Mouse (Mus musculus) left cerebral cortex, adult 11 months (tissue): ENCODE measurements at regions not wholly inside any gene's neighbourhood (a gene's known extent, or its start where the extent isn't known, plus 50 kb on each side); places are given as distances from the start of the nearest gene placed in this dataset.
A peak's percentile ranks its signal among the peaks of the same experiment; 100 is the strongest.
"Not testable (repeated sequence)": the region's sequence is repeated elsewhere in the genome, so short reads cannot be mapped to it uniquely, and the experiment has no call there.

ENCODE experiments used
- DNase-seq: peaks from one replicate; pipeline ENCODE4 v3.0.0; 2022; ENCODE audit warnings: low spot score

DNA sequence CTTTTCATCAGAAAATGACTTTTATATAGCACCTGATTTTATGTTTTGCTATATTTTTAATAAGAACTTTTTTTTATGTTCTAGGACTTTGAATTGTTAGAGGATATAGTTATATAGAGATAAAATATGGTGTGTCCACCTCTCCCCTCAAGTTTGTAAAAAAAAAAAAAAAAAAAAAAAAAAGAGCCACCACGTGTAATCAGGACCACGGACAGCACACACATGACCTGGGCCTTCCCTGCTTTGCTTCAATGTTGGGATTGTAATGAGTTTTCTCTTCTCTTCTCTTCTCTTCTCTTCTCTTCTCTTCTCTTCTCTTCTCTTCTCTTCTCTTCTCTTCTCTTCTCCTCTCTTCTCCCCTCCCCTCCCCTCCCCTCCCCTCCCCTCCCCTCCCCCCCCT, 78.5 kb downstream of the 1700010I14Rik start:
- not testable (repeated sequence) for DNase-seq

DNA sequence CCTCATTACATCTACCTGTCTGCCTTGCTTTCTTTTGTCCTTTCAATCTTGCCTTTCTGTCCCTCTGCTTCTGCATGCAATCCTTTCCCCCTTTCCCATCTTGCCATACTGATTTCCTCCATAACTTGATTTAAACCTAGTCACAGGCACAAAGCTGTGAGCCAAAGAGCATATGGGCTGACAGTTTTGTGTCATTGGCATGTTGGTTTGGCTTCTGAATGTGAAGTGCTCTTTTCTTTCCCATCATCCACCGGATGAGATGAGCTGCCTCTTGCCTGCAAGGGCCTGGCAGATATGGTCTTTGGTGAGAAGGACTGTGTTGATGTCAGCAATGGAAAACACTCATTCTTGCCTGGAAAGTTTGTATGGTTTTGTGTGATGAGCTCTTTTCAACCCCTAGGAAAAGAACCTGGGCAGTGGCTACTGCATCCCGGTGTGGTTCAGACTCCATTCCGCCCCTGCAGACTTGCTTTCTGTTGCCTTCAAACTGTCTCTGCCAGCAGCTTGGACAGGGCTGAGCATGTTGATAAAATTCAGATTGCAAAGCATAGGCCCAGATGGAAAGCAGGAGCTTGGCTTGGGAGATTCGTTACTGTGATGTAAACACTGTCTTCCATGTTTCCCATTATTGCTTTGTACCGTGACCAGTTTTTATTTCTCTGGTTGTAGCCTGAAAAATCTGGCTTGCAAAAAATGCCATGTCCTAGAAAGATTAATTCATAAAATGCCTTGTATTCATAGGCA, 80.9 kb downstream of the 1700010I14Rik start:
- no peak for DNase-seq

DNA sequence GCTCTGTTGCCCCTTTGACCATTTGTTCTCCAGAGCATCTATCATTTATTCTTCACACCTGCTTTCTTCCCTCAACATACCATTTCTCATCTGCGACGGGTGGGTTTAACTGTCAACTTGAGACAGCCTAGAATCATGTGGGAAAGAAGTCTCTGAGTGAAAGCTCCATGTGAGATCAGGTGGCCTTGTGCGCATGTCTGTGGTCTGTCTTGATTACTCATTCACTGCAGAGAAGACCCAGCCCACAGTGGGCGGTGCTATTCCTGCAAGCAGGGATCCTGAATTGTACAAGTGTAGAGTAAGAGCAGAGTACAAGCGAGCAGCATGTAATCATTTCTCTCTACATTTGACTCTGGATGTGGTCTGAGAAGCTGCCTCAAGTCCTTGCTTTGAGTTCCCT, 95.5 kb downstream of the 1700010I14Rik start:
- DNase-seq, result no peak

DNA sequence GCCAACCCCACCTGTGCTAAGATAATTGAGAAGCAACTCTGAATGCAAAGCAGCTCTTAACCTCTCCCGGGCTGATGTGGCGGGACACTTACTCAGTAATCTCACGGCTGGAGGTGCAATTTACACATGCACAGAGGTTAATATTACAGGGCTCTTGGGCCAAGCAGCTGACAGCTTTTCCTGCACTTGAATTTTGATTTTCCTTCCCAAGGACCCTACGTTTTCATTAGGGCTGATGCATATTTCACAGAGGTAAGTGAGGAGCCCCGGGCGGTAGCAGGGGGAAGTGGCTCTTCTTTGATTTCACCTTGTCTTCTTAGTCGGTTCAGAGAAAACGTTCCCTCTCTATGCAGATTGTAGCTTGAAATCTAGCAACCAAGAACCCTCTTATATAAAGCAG, 139.7 kb downstream of the 1700010I14Rik start:
- DNase-seq, result no peak

DNA sequence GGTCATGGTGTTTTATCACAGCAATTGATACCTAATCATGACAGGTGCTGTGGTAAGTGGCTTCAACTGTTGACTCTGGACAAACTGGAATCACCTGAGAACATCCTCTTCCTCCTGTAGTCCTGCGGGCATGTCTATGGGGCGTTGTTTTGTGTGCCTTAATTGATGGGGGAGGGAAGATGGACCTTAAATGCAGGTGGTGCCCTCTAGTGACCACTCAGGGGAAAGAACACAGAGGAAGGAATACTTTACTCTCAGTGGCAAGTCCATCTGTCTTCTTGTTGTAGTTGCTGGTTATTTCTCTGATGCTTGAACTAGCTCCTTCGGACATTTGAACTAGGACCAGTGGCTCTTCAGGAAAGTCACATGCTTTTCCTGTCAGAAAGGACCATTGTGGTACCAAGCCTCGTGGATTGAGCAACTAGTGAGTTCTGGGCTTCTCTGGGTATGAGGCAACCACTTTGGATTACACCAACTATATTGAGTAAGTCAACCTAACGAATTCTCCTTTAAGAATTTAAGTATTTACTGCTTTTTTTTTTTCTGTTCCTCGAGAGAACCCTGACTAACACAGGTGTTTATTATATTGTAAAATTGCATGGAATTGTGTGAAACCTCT, 157.6 kb downstream of the 1700010I14Rik start:
- no peak for DNase-seq

DNA sequence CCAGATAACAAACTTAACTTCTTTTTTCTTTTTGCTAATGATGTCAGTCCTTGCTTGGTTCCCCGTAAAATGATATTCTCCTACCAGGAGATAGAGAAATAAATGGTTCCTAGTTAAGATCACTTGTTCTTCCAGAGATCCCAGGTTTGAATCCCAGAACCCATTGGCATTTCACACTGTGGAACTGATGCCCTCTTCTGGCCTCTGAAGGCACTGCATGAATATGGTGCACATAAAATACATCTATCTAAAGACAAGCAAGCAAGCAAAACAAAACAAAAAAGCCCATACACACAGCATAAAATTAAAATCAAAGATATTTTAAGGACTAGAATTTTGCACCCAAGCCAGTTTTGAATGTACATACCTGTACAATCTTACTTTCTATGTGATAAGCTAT, 162.5 kb downstream of the 1700010I14Rik start:
- DNase-seq, result no peak

DNA sequence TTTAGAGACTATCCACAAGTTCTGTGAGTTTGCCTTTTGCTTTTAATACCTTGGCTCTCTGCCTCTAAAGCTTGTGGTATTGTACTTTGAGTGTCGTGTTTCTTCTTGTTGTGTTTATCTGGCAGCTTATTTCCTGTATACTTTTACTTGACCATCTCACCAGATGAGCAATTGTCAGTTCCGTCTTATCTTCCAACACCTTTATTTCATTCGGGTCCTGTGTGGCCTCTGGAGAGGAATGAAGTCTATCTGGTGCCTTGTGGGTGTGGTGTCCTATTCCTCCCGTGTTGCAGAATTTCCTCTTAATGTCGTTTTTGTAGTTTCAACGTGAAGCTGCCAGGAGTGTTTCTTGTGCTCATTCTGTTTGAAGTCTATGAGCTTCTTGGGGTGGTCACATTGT, 174.0 kb downstream of the 1700010I14Rik start:
- DNase-seq, result no peak

DNA sequence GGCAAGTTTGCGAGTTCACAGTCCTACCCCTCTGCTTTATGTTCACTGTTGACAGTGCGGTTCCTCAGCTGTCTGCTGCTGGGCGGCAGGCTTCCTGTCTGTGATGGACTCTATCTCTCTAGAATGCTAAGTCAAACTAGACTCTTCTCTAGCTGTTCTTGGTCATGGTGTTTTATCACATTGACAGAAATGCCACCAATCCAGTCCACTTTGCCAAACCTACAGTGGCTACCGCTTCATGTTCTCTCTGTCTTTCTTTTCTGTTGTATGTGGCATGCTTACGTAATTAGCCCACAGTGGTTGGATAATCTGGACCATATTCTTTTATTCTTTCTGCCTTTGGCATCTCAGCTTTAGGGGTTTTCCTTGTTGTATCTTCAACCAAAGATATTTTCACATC, 174.5 kb downstream of the 1700010I14Rik start:
- DNase-seq, result no peak

DNA sequence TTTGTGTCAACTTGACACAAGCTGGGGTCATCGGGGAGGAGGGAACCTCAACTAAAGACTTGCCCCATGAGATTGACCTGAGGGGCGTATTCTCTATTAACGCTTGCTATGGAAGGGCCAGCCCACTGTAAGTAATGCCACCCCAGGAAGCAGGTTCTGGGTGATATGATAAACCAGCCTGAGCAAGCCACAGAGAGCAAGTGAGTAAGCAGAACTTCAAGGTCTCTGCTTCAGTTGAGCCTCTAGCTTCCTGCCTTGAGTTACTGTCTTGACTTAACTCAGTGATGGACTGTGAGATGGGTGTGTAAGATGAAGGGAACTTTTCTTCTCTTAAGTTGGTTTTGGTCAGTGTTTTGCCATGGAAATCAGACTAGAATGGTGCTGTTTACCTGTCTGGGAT, 175.2 kb downstream of the 1700010I14Rik start:
- no peak for DNase-seq

DNA sequence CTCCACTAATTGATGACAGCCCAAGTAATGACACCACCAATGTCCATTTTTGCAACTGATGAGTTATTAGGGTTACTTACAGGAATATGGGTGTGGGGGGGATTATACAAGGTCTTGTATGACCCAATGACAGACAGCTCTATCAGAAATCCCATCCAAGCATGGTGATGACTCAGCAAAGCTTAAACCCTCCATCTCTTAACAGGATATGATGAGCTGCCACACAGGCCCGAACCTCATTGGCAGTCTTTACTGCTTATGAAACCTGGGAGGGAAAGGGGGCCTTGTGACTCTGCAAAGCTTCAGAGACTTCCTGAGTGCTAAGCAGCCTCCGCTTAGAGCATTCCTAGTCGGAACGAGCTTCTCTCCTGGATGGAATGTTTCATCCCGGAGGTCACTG, 176.4 kb downstream of the 1700010I14Rik start:
- no peak for DNase-seq

DNA sequence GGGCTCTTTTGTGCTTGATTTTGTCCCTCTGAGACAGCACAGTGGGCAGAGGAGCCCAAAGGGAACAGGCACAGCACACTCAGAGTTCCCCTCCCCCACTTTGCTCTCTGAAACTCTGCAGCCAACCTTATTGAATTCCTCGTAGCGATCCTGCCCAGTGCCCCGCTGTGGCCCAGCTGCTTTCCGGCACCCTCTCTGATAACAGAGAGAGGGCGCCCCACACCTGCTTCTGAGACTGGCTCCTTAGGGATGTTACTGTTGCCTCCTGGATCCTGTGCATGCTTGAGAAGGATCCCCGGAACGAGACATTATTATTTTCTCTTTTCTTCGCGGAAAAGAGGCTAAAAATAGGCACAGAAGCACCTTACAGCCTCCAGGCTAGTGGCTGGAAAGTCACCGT, 179.0 kb downstream of the 1700010I14Rik start:
- peak; percentile 66 for DNase-seq

DNA sequence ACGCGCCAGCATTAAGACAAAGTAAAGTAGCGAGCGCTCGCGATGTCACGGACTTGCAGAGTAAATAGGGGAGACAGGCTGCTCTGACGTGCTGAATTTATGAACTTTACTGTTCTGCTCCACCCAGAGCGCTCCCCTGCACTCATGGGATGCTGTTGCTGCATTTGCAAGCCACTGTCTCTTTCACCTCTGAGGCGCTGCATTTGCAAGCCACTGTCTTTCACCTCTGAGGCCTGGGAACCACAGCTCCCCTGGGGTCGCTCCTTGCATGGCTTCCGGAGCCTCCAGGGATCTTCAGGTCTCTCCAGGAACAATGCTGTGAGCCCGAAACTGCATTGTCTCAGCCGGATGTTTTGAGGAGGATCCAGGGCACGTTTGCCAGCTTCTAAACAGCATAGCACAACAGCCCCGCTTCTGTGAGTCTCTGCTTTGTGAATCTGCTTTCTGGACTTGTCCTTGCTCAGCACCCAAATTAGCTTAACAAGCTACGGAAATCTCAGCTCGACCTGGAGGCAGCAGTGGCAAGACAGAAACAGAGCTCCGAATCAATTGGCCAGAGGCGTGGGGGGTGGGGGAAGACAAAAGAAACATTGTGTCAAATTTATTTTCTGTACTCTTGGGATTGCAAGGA, 179.6 kb downstream of the 1700010I14Rik start:
- no peak for DNase-seq

DNA sequence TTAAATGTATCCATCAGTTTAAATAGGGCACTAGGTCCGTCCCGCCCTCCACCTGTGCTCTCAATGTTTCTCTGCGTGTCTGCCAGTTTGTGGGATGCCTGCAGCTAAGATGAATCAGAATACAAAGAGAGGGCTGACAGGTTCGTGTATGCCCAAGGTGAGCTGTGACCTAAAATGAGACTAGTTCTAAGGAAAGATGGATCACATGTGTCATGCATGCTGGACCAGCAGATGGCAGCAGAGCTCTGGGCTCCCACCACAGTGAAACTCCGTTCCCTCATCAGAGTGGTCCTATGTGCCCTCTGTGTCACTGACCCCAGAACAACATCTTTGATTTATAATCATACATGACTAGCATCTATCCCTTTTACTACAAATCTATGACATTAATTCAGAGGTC, 180.3 kb downstream of the 1700010I14Rik start:
- DNase-seq, result peak; percentile 69

DNA sequence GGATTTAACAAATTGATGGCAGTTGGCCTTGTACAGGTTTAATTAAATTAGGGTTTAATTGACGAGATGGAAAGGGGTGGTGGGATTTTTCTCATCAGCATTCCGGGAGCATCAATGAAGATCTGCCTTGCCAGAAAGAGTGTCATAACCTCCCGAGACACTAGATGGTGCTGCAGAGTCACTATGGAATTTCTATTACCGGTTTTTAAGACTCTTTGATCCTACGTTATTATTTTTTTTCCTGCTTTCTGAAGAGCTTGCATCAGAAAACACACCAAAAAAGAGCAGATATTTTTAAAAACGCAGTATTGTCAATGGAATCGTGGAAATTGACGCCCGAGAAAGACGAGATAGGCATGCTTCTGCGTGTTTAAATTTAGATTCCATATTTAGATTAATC, 181.2 kb downstream of the 1700010I14Rik start:
- peak; percentile 73 for DNase-seq

DNA sequence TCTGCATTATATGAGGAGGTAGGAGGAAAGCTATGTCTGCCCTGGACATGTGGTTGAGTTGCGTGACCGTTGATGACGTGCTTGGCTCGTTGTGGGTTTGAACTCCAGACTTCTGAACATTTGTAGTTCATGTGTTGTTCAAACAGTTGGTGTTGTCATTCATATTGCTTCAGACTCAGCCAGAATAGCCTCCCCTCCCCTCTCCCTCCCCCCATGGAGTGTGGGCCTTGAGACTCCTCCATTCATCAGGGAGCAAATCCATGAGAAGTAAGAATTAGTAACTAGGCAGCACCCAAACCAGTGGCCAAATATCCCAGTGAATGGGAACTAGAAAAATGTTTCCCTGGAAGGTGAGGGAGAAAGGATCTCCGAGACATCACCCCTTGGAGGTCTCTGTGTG, 209.0 kb downstream of the 1700010I14Rik start:
- DNase-seq, result no peak

DNA sequence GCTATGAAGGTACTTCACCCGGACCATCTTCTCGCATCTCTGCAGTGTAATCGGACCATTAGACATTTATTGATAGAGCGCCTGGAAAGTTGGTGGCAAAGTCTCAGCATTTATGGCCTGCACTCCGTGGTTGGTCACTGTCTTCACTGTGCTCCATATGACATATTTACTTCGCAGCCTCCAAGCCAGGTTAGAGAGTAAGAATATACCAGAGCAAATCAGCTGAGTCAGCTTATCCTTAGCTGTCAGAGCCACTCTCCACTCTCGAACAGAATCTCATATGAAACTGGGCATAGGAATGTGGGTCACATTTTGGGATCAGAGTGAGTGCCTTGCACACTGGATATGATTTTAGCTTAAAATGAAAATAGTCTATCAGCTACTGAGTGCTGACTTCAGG, 212.3 kb downstream of the 1700010I14Rik start:
- DNase-seq, result no peak

DNA sequence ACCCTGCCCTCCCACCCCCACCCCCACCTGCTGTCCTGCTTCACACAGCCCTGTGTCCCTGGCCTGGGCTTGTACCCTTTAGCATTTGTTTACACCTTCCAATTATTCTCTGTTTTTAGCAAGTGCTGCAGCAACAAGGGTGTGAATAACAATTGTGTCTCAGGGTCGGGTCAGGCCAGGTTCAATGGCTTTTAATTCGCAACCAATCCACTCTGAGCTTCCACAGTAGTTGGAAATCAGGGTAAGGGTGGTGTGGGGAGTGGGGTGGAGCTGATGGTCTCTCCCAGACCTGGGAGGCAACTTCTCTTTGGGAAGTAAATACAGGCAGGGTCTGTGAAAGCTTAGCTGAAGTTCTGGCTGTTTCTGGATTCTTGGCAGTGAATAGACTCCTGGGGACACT, 214.4 kb downstream of the 1700010I14Rik start:
- no peak for DNase-seq

DNA sequence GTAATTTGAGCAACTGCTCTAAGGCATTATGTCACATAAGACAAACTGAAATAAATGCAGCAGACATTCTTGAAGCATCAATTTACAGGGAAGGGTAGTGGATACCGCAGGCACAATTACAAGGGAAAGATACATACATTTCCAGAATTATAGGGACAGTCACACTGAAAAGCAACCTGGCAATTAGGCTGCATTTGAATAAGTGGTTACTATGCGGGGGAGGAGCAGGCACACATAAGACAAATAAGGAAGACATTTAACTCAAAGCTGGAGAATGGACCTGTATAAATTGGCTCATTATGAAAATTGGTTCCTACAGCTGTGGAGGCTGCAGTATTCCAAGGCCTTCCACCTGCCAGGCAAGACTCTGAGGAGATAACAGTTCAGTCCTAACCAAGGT, 211.2 kb upstream of the Gm17728 start:
- no peak for DNase-seq

DNA sequence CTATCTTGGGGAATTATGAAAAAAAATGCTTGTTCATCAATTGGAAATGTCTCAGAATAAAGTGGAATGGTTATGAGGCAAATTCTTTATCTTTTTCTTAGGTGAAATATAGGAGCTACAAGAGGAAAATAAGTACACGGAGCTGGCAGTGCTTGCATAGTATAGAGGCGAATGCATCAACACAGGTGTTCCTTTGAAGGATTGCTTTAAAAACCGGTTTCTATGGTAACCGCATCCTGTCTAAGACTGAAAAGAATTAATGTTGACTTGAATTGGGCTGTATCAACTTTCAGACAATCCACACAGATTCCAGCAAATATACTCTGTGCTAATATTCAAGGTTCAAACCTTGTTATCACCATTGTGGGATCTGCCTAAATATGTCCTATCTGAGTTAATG, 198.8 kb upstream of the Gm17728 start:
- DNase-seq, result no peak

DNA sequence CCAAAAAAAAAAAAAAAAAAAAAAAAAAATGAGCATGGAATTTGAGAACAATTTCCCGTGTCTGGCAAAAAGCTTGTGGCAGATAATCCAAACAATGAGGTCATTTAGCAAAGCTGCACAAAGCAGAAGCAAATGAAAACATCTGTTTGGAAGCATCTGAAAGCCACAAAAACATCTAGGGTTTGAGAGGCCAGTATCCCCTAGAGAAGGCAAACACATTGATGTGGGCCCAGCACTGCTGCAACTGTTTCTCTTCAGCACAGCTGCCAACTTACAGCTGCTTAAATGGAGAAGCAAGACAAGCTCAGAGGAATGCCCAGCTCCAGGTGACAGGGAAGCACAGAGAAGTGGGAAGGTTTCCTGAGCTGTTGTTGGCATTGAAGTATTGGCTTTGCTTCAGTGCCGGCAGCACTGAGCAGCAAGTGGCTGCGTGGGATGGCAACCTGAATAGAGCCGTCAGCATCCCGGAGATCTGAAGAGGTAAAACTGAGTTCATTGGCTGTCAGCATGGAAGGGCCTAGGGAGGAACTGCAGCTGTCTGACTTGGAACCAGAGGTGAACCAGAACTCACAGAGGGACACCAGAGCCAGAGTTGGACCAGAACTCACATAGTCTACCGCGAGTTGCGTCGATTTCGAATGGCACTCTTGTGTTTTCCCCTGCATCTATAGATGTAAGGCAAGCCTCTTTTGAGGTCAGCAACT, 193.8 kb upstream of the Gm17728 start:
- DNase-seq, result peak; percentile 33

DNA sequence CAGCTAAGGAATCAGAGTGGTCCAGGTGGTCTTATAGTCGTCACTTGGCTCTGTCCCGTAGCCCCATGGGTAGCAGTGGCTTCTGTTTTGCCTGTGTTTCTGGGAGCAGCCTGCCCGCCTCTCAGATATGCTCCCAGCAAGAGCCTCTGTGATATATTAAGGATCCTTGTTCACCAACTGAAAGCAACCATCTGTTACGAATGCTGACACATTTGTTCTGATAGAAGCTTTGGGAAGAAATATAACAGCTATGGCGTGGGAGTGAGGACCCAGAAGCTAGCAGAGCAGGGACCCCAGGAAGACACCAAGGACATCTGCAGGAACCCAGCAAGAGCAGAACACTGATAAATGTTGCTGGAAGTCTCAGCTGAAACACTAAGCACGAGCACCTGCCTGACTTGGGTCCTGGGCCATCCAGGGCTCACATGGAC, 186.7 kb upstream of the Gm17728 start:
- peak; percentile 59 for DNase-seq

DNA sequence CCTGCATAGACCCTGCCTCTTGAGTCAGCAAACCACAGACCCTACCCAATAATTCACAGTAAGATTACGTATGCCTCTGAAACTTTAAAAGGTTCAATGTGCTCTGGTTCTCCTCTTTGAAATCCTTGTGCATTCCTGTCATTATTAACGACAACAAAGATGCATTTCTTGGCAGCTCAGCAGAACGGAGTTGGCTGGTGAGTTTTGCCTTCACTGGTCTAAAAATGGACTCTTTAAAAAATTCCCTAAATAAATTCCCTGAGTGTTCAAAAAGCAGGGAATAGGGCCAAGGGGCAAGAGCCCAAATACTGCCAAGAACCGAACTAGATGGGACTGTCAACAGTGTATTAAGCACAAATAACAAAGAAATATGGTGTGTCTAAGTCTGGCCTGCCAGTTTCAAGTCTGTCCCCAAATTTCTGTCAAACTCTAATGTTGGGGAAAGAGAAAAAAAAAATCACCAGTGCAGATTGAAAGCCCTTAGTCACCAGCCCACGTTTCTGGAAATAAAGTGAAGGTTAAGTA, 163.2 kb upstream of the Gm17728 start:
- no peak for DNase-seq

DNA sequence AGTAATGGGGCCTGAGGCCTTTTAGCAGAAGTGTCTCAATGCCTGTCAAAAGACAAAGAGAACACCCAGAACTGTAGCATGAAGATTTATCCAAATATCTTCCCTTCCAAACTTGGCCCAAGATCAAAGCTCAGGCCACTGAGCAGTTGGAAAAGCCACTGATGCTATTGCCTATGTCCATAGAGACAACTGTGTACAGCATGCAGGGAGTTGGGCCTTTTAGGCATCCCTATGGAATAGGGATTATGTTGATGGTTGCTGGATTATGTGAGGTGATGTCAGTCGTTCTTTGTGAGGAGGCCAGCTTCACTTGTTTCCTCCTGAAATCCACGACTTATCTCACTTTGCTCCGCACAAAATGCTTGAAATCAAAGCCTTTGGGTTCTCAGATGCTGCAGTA, 153.1 kb upstream of the Gm17728 start:
- no peak for DNase-seq
